Mouse (Mus musculus) bone marrow, adult 2 months (tissue): ENCODE data around the gene Col9a2. TPM values are rescaled to one million over a fixed set of nuclear protein-coding genes. Genes with fewer than 3 reads are reported as not detected.

Experiments used
- H3K27ac ChIP-seq: fragments of 200-500 bp; 2 replicates; pipeline ENCODE4 v1.5.1; 2012; ENCODE audit warnings: low read depth, mild to moderate bottlenecking, control low read depth, inconsistent platforms, low read length; ENCODE audit not compliant: control insufficient read depth, poor library complexity, insufficient read depth
- H3K4me1 ChIP-seq: fragments of 200-500 bp; 2 replicates; pipeline ENCODE4 v1.6.1; 2011; ENCODE audit warnings: low read length; ENCODE audit not compliant: control insufficient read depth, insufficient read depth
- H3K4me3 ChIP-seq: fragments of 200-500 bp; replicated peaks from 2 replicates; pipeline ENCODE3; 2011; ENCODE audit warnings: mild to moderate bottlenecking, low read depth, low read length, control low read depth; ENCODE audit not compliant: control insufficient read depth
- CTCF ChIP-seq: fragments of 200-500 bp; IDR thresholded peaks from 2 replicates; pipeline ENCODE4 v1.5.1; 2011; ENCODE audit warnings: low read length, control low read depth; ENCODE audit not compliant: control insufficient read depth, insufficient read depth
- POLR2A ChIP-seq: fragments of 200-500 bp; IDR thresholded peaks from 2 replicates; pipeline ENCODE4 v1.6.1; 2011; ENCODE audit warnings: low read depth, mild to moderate bottlenecking, control low read depth, low read length, borderline replicate concordance; ENCODE audit not compliant: control insufficient read depth
- WGBS: fragments of 180-500 bp; shearing (Covaris S2); methylation state at CpG from one replicate; pipeline ENCODE4 v1.1.7; 2018; 5-methylcytosine and 5-hydroxymethylcytosine counted together
- polyA plus RNA-seq: library from polyadenylated mRNA; stranded (reverse); fragments of >200 nt; gene quantifications from 2 replicates; pipeline ENCODE4 v1.2.4, GENCODE M21; 2011; ENCODE audit warnings: low replicate concordance; ENCODE audit not compliant: missing spikeins, insufficient read depth, insufficient read length

Col9a2 gene
- polyA plus RNA-seq, 1 experiment = not detected

DNA sequence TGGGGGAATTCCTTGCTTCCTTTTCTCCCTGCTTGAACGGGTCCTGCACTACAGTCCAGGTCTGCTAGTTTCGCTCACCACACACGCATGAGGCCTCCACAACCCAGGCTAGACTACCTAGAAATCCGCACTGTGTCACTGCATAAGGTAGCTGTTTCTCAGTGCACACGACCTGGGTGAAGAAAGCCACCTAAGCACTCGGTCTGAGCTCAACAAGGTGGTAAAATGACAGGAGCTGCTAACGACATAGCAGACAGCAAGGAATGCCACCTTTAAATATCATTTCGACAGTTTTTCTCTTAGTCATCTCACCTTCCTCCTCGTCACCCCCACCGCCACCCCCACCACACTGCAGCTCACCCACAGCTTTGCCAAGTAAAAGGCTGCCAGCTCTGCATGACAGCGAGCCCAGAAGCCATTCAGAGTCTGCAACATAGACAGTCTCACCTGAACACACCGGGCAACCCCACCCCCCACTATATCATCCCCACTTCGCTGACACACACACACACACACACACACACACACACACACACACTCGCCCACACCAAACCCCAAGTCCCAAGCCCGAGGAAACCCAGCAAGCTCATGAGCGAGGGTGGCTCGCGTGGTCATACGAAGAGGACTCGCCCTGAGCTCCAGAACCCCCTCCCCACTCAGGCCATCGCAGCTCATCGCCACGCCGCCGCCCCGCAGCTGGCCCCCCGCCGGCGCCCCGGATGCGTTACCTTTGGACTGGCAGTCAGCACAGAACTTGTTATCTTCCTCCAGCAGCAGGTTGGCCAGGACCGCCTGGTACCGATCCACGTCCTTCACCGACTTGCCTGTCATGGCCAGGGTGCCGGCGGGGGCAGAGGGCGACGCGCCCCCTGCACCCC lies 22.9 kb upstream of the Col9a2 start:
- WGBS = under 1% methylated on average over 40 of the region's 40 CpGs
- Histone ChIP-seq H3K4me3 (peak overlapping the region; percentile 90), H3K4me1 (no peaks in the 10 kb centered on the region; the same call in 1 of the 2 replicates), H3K27ac (peak overlapping the region; percentile 96)
- TF ChIP-seq CTCF (0 out of 2 replicates have a peak, but pooled peaks have one; percentile 2), POLR2A (no peak)

DNA sequence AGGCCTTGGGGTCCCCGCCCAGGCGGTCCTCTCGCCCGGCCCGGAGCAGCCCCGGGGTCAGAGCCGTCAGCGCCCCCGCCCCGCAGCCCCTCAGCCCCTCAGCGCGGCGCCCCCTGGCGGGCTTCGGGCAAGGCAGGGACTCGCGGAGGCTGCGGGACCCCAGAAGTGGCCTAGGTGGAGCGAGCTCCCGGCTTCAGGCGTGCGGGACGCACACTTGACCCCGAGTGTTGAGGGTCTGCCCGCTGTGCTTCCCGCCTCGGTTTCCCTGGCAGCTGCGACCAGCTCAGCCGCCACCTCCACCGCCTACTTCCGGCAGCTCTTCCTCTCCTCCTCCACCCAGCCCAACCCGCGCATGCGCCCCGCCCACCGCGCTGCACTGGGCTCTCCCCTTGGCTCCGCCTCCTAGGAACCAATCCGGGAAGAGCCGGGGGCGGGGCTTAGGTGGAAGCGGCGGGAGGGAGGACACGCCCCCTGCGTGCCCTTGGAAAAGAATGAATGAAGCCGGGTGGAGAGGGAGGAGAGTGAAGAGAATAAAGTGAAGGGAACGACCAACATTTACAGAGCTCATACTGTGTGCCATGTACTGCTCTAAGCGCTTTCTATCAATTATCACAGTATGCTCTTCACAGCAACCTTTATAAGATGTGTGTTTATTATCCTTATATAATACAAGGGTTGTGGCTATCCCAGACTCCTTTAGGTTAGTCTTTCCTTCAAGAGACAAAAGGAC lies 22.1 kb upstream of the Col9a2 start, which contains the start of gene Smap2:
Smap2 (minus strand) TSS at position 320 of the 730 bp plus-strand sequence.
- WGBS = under 1% methylated on average over 48 of the region's 48 CpGs
- Histone ChIP-seq H3K27ac (peak within 1 kb of the TSS; percentile 96), H3K4me3 (peak within 1 kb of the TSS; percentile 90), H3K4me1 (no peaks in the 10 kb centered on the region; the same call in 1 of the 2 replicates)
- TF ChIP-seq CTCF (0 out of 2 replicates have a peak, but pooled peaks have one; percentile 20), POLR2A (peak; percentile 97)

DNA sequence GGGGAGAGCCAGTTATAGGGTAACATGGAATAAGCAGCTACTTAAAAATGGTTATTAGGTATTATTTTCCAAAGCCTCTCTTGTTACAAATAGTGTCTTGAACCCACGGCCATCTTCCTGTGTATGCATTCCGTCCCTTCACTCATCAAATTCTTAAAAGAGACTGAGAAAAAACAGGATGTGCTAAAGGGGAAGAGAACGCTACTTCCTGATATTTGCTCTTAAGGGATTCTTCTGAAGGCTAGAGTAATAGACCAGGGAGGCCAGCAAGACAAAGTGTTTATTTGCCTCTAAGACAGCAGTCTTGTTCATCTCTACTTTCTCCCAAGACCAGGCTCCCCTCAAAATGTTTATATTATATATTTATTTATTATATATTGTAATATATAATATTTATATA lies 20.9 kb upstream of the Col9a2 start:
- H3K27ac ChIP-seq = no peak overlapping the region
- 42% methylated on average over 3 of the region's 3 CpGs for WGBS
- H3K4me3 ChIP-seq = no peak overlapping the region
- peaks cover under 1% of the 10 kb centered on the region; the same call in 1 of the 2 replicates for H3K4me1 ChIP-seq
- TF ChIP-seq POLR2A = no peak
- TF ChIP-seq CTCF = no peak

DNA sequence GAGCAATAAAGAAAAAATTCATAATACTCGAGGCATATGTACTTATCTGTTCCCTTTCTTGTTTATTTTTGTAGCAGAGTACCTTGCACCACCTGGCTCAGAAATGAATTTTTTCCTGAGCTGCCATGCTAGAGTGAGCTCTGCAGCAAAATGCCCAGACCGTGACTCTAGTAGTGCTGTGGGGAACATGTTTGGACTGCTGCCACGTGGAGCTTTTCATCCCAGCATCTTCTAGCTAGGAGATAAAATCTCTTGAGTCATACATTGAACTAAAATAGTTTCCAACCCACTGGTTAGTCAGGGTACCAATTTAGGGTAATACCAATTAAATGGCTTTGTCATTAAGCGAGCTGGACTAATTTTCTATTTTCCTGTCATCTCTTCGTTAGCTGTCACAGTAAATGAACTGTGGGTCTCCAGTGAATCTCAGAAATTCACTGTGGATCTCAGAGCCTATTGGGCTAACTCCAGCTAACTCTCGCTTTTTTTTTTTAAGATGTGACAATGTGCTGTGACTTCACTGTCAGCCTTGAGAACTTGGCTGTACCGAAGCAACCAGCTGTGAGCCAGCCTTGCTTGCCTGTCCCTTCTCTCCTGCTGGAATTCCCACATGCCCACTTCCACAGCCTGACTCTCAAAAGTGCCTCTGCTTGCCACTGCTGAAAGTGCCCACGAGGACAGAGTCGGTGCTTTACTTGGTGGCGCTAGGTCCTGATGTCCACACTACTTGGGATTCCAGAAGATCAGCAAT lies 19.0 kb upstream of the Col9a2 start:
- Histone ChIP-seq H3K4me1 (peaks cover 5% of the 10 kb centered on the region; the same call in 1 of the 2 replicates), H3K4me3 (no peak overlapping the region), H3K27ac (no peak overlapping the region)
- WGBS = 77% methylated on average over 10 of the region's 10 CpGs
- TF ChIP-seq POLR2A = no peak
- TF ChIP-seq CTCF = no peak

DNA sequence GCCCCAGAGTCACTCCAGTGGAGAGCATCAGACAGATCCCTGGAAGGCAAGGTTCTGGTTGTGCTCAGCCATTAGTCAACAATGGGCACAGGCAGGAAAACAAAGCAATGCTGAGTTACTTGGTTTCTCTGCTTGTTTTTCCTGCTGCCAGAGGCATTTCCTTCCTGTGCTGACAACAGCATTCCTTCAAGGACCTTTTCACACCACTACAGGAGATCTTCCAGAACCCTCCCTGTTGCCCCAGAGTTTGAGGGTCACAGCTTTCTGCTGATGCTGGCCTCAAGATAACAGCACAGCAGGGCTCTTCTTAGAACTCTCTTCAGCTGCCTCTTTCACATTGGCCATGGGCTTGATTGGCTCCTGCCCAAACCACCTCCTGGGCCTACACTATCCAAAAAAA lies 17.3 kb upstream of the Col9a2 start:
- TF ChIP-seq CTCF (no peak), POLR2A (no peak)
- H3K27ac ChIP-seq = no peak overlapping the region
- H3K4me3 ChIP-seq = no peak overlapping the region
- H3K4me1 ChIP-seq = peaks cover 7% of the 10 kb centered on the region; the same call in 1 of the 2 replicates

DNA sequence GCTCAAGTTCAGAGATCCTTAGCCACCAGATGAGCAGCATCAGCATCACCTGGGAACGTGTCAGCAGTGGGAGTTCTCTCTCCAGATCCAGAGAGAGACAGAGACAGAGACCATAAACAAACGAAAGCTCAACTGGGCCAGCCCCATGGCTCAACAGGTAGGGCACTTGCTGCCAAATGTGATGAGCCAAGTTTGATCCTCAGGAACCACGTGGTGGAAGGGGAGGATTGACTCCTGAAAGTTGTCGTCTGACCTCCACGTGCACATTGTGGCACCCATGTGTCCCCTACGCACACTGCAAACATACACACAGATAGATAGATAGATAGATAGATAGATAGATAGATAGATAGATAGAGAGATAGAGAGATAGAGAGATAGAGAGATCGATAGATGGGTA lies 15.7 kb upstream of the Col9a2 start:
- Histone ChIP-seq H3K4me1 (peaks cover 7% of the 10 kb centered on the region; the same call in 1 of the 2 replicates), H3K27ac (no peak overlapping the region; the same call in 1 of the 2 replicates), H3K4me3 (no peak overlapping the region)
- no peak for TF ChIP-seq CTCF
- no peak for TF ChIP-seq POLR2A
- WGBS = 70% methylated on average over 7 of the region's 7 CpGs

DNA sequence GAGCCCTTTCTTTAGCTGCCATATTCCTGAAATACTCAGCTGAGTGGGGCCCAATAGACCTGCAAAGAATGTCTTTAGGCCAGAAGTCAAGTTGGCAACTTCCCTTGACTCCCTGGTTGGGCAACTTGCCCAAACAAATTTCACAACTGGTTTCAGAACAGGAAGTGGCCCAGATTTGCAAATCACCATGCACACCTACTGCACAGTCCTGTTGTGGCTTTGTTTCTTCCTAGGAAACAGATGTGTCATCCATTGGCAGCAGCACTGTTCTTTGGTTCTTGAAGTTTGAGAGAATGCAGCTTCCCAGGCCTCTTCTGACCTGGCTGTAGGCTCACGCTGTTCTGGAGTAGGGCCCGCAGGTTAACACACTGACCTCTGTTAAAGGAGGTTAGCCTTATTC lies 15.2 kb upstream of the Col9a2 start:
- peaks cover 7% of the 10 kb centered on the region; the same call in 1 of the 2 replicates for H3K4me1 ChIP-seq
- H3K4me3 ChIP-seq = no peak overlapping the region
- TF ChIP-seq POLR2A (no peak), CTCF (no peak)
- 9% methylated on average over 2 of the region's 2 CpGs for WGBS
- H3K27ac ChIP-seq = peak overlapping the region; percentile 16; the same call in 1 of the 2 replicates
